Mouse (Mus musculus) kidney, postnatal 0 days (tissue): ENCODE measurements around the gene Vmn2r19. TPM values are rescaled to one million over a fixed set of nuclear protein-coding genes. Genes with fewer than 3 reads are reported as not detected.
A peak's percentile ranks its signal among the peaks of the same experiment; 100 is the strongest.

ENCODE experiments used
- ATAC-seq: fragments of 200-750 bp; cut with Nextera tagmentation; replicated peaks from 2 replicates; pipeline ENCODE4 v1.8.0; 2017; ENCODE audit warnings: low read depth, moderate number of reproducible peaks, moderate TSS enrichment, moderate library complexity; ENCODE audit not compliant: low FRiP score
- DNase-seq: peaks from one replicate; pipeline ENCODE4 v3.0.0-alpha.2; 2016; ENCODE audit warnings: low spot score
- H3K27ac ChIP-seq: fragments of 300-500 bp; sonication (generic); 2 replicates; pipeline ENCODE4 v1.5.1; 2014; ENCODE audit warnings: mild to moderate bottlenecking
- H3K27me3 ChIP-seq: fragments of 300-500 bp; sonication (generic); 2 replicates; pipeline ENCODE4 v1.6.1; 2014; ENCODE audit warnings: low read length, mixed read lengths; ENCODE audit not compliant: insufficient read depth
- H3K36me3 ChIP-seq: fragments of 300-500 bp; sonication (generic); 2 replicates; pipeline ENCODE4 v1.6.1; 2014; ENCODE audit warnings: low read length, mixed read lengths; ENCODE audit not compliant: insufficient read depth
- H3K4me1 ChIP-seq: fragments of 300-500 bp; sonication (generic); replicated peaks from 2 replicates; pipeline ENCODE4 v1.6.1; 2014; ENCODE audit warnings: antibody characterized with exemption, low read length, mixed read lengths; ENCODE audit not compliant: insufficient read depth
- H3K4me2 ChIP-seq: fragments of 300-500 bp; sonication (generic); 2 replicates; pipeline ENCODE4 v1.6.1; 2014; ENCODE audit warnings: mild to moderate bottlenecking, low read length, moderate library complexity, mixed read lengths
- H3K4me3 ChIP-seq: fragments of 300-500 bp; sonication (generic); replicated peaks from 2 replicates; pipeline ENCODE4 v1.5.1; 2014; ENCODE audit warnings: low read depth, low read length
- H3K9ac ChIP-seq: fragments of 300-500 bp; sonication (generic); 2 replicates; pipeline ENCODE4 v1.6.1; 2014; ENCODE audit warnings: low read depth, low read length
- H3K9me3 ChIP-seq: fragments of 300-500 bp; sonication (generic); replicated peaks from 2 replicates; pipeline ENCODE4 v1.6.1; 2016; ENCODE audit warnings: low read length, inconsistent platforms, mixed read lengths
- CTCF ChIP-seq: IDR thresholded peaks from 2 replicates; pipeline ENCODE4 v1.5.1; 2016; ENCODE audit warnings: antibody characterized with exemption, low read depth, mild to moderate bottlenecking, moderate library complexity
- WGBS: fragments of 180-500 bp; shearing (Covaris S2); extraction: QIAGEN DNeasy Blood & Tissue Kit; methylation state at CpG from one replicate; pipeline ENCODE4 v1.1.7; 2014; 5-methylcytosine and 5-hydroxymethylcytosine counted together
- polyA plus RNA-seq: library from polyadenylated mRNA; unstranded; fragments of >200 nt; fragmentation: Nextera tagmentation; extraction: Ambion mirVana; gene quantifications from 2 replicates; pipeline ENCODE4 v1.2.1, GENCODE M21; 2015

Vmn2r19 gene
- polyA plus RNA-seq: not detected in 2 replicates

GRCm38 (mm10) chr6:123308033-123308432 is at the start of gene Vmn2r19:
TSS of gene Vmn2r19 (plus strand) at chr6:123308333.
- no peaks in the 10 kb centered on the region for H3K27me3 ChIP-seq
- no peak within 1 kb of the TSS for H3K27ac ChIP-seq
- ATAC-seq (no peak), DNase-seq (no peak)
- H3K4me3 ChIP-seq: no peak within 1 kb of the TSS
- H3K9me3 ChIP-seq: no peaks in the 10 kb centered on the region
- H3K4me1 ChIP-seq: no peaks in the 10 kb centered on the region
- no peak within 1 kb of the TSS for H3K9ac ChIP-seq
- H3K36me3 ChIP-seq: no peaks in the 10 kb centered on the region
- no peak for TF ChIP-seq CTCF
- H3K4me2 ChIP-seq: no peak within 1 kb of the TSS
- WGBS: 90% methylated on average over 2 of the region's 2 CpGs

- Histone ChIP-seq H3K4me1 (no peaks in the 10 kb centered on the region), H3K9me3 (no peaks in the 10 kb centered on the region), H3K36me3 (no peaks in the 10 kb centered on the region), H3K27ac (no peak overlapping the region), H3K9ac (no peak overlapping the region), H3K4me2 (no peak overlapping the region), H3K4me3 (no peak overlapping the region), H3K27me3 (no peaks in the 10 kb centered on the region)
- 72% methylated on average over 3 of the region's 3 CpGs for WGBS
- ATAC-seq: no peak
- 0 out of 2 replicates have a peak, but pooled peaks have one; percentile 21 for TF ChIP-seq CTCF
- no peak for DNase-seq
Measured at GRCm38 (mm10) chr6:123258946-123259345, 49.2 kb upstream of the Vmn2r19 start.

GRCm38 (mm10) chr6:123259889-123260603 is 48.1 kb upstream of the Vmn2r19 start:
- H3K27me3 ChIP-seq: no peaks in the 10 kb centered on the region
- no peak overlapping the region for H3K9ac ChIP-seq
- no peaks in the 10 kb centered on the region for H3K36me3 ChIP-seq
- WGBS: 79% methylated on average over 4 of the region's 4 CpGs
- no peak for TF ChIP-seq CTCF
- H3K4me3 ChIP-seq: no peak overlapping the region
- H3K27ac ChIP-seq: no peak overlapping the region
- H3K9me3 ChIP-seq: no peaks in the 10 kb centered on the region
- H3K4me1 ChIP-seq: no peaks in the 10 kb centered on the region
- no peak overlapping the region for H3K4me2 ChIP-seq
- ATAC-seq (no peak), DNase-seq (no peak)

GRCm38 (mm10) chr6:123260868-123261267 is 47.3 kb upstream of the Vmn2r19 start:
- H3K4me1 ChIP-seq: no peaks in the 10 kb centered on the region
- no peaks in the 10 kb centered on the region for H3K36me3 ChIP-seq
- H3K27ac ChIP-seq: no peak overlapping the region
- WGBS: 89% methylated on average over 1 of the region's 1 CpGs
- no peak for TF ChIP-seq CTCF
- H3K9ac ChIP-seq: no peak overlapping the region
- no peak overlapping the region for H3K4me2 ChIP-seq
- H3K9me3 ChIP-seq: no peaks in the 10 kb centered on the region
- ATAC-seq (no peak), DNase-seq (no peak)
- H3K4me3 ChIP-seq: no peak overlapping the region
- H3K27me3 ChIP-seq: no peaks in the 10 kb centered on the region

GRCm38 (mm10) chr6:123261555-123262161 is 46.5 kb upstream of the Vmn2r19 start, which contains the start of gene Clec4d:
TSS of gene Clec4d (plus strand) at chr6:123262111.
- H3K36me3 ChIP-seq: no peaks in the 10 kb centered on the region
- no peak within 1 kb of the TSS for H3K27ac ChIP-seq
- peak; percentile 46; the same call in 1 of the 2 replicates for TF ChIP-seq CTCF
- H3K4me2 ChIP-seq: no peak within 1 kb of the TSS
- 74% methylated on average over 4 of the region's 4 CpGs for WGBS
- H3K27me3 ChIP-seq: no peaks in the 10 kb centered on the region
- no peaks in the 10 kb centered on the region for H3K9me3 ChIP-seq
- ATAC-seq (no peak), DNase-seq (no peak)
- no peak within 1 kb of the TSS for H3K4me3 ChIP-seq
- H3K4me1 ChIP-seq: no peaks in the 10 kb centered on the region
- no peak within 1 kb of the TSS for H3K9ac ChIP-seq

GRCm38 (mm10) chr6:123264194-123264593 is 43.9 kb upstream of the Vmn2r19 start:
- DNase-seq (no peak), ATAC-seq (no peak)
- 96% methylated on average over 3 of the region's 3 CpGs for WGBS
- no peak for TF ChIP-seq CTCF
- Histone ChIP-seq H3K9me3 (no peaks in the 10 kb centered on the region), H3K4me1 (no peaks in the 10 kb centered on the region), H3K27me3 (no peaks in the 10 kb centered on the region), H3K36me3 (no peaks in the 10 kb centered on the region), H3K27ac (no peak overlapping the region), H3K4me3 (no peak overlapping the region), H3K4me2 (no peak overlapping the region), H3K9ac (no peak overlapping the region)
